Mouse (Mus musculus) heart, postnatal 10 days (tissue): ENCODE data around the gene Gpalpp1. TPM values are rescaled to one million over a fixed set of nuclear protein-coding genes. Genes with fewer than 3 reads are reported as not detected.

Experiments
- DNase-seq, 2 experiments: peaks; one replicate each; pipeline ENCODE4 v3.0.0; 2021
- intact Hi-C: fragments of 180-260 bp; cut with DNase I; formaldehyde crosslinking; loops from one replicate; pipeline ENCODE4 v1.15.1; 2025
- total RNA-seq, 2 experiments: library from RNA; stranded (reverse); gene quantifications; 2 replicates each; pipeline ENCODE4 v1.2.3; 2021

Gpalpp1 gene
- total RNA-seq, 2 experiments from 2014 or later = 14.6 to 15.0 TPM

DNA sequence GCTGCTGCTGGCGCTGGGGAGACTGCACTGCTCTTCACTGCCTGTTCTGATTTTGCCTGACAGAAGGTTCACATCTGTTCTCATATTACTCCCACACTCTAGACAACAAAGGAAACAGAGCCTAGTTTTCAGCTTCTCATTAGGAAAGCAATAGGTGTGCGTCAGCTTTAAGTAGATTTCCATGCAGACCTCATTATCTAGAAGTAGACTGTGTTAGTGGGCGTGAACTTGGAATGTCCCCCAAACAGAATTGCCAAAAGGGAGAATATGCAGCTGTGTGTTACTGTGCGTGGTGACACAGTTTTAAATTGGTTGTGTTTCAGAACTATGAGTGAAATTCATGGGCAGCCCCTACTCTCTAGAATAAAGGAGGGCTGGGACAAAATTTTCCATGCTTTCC, 9.9 kb upstream of the Gpalpp1 start:
- intact Hi-C loops = loop anchor here (5.0 kb wide), 1 partner anchor 892 kb away; no protein-coding TSS in a partner anchor
- peak; percentile 50 for DNase-seq

DNA sequence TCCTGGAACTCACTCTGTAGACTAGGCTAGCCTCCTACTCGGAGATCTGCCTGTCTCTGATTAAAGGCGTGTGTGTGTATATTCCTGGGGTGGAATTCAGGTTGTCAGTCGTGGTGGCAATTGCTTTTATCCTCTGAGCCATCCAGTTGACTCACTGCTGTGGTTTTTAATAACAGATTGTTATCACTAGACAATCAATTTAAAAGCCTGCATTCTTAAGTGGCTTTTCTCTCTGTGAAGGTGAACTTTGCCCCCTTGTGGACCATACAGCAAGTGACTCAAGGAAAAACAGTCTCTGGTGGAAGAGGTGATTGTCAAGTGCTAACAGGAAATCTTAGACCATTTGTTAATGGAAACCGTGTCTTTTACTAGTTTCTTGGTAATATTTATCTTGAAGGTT, 8.4 kb upstream of the Gpalpp1 start:
- intact Hi-C loops = no loop called here
- no peak for DNase-seq

DNA sequence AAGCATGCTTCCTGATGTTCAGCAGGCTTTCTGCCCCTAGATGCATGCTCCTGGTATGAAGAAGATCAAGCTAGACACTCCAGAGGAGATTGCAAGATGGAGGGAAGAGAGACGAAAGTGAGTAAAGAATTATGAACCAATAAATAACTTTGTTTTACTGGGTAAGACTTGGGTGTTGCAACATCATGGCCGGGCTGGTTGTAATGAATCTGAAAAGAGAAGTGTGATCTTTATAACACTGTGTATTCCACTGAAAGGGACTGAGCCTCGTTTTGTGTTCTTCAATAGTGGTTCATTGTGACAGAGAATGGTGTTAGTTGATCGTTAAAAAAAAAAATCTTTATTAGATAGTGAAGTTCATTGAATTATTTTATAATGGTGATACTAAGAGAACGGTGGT, 5.2 kb upstream of the Gpalpp1 start:
- intact Hi-C loops = no loop called here
- no peak for DNase-seq

- intact Hi-C loops = no loop called here
- no peak for DNase-seq
These were observed 11.0 kb downstream of the Gpalpp1 start for GRCm38 (mm10) chr14:76099543-76099942.

- DNase-seq = no peak
- intact Hi-C loops = no loop called here
These were observed 12.7 kb downstream of the Gpalpp1 start for GRCm38 (mm10) chr14:76097815-76098214.

GRCm38 (mm10) chr14:76097244-76097643, 13.3 kb downstream of the Gpalpp1 start:
- intact Hi-C loops = no loop called here
- no peak for DNase-seq

GRCm38 (mm10) chr14:76084188-76084587, 26.4 kb downstream of the Gpalpp1 start:
- intact Hi-C loops = no loop called here
- DNase-seq = no peak

DNA sequence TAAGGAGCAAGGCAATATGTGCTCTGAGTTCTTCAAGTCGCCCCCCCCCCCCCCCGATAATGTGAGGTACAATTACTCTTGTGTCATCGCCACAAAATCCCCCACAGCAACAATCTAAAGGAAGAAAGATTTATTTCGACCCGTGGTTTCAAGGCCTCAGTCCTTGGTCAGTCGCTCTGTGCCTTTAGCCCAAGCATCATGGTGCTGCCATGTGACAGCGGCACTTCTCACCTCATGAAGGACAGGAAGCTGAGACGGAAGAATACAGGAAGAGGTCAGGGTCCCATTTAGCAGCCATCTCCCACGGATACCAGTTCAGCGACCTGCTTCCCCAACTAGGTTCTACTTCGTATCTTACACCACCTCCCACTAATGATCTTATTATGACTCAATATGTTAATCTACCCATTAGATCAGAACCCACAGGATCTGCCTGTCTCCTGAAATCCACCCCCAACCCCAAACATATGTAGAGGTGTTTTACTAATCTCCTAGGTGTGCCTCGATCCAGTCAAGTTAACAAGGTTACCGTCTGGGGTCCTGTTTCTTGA, 28.4 kb downstream of the Gpalpp1 start:
- intact Hi-C loops = no loop called here
- DNase-seq = no peak

DNA sequence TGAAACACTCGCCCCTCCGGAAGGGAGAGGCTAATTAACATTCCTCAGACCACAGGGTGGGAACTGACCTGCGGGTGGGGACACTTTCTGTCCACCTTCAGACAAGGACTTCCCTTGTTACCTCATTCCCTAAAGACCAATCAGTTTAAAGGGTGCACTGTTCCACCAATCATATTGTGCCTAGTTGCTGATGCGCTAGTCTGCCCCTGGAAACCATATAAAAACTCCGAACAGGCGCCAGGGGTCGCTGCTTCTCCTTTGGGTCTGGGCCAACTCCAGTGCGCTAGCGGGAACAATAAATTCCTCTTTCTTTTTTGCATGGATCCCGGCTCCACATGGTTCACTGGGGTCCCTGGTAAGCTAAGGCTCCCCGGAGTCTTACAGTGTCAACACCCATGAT, 29.1 kb downstream of the Gpalpp1 start:
- peak in 1 of 2 experiments; percentile 27 for DNase-seq
- intact Hi-C loops = no loop called here

DNA sequence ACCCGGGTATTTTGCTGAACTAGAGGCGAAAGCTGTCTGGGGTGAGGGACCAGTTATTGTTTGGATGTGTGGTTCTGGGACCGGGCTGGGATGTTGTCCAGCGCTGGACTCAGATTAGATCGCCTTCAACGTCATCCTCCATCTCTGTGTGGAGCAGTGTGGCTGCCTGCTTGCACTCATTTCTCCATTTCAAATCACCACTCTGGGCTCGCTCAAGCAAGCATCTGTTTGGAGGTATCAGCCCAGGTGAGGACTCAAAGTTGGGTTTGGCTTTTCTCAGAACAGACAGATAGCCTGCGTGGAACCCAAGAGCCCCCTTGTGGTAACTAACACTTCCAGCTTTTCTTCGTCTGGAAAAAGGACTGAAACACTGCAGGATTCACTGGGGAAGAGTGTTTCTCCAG, 33.5 kb downstream of the Gpalpp1 start:
- intact Hi-C loops = loop anchor here (1.0 kb wide), 2 partner anchors 178 to 201 kb away; no protein-coding TSS in a partner anchor
- peak; percentile 57 to 68 for DNase-seq

GRCm38 (mm10) chr14:76076602-76077001, 34.0 kb downstream of the Gpalpp1 start:
- no peak for DNase-seq
- intact Hi-C loops = loop anchor here (1.0 kb wide), 2 partner anchors 177 to 200 kb away; no protein-coding TSS in a partner anchor

DNA sequence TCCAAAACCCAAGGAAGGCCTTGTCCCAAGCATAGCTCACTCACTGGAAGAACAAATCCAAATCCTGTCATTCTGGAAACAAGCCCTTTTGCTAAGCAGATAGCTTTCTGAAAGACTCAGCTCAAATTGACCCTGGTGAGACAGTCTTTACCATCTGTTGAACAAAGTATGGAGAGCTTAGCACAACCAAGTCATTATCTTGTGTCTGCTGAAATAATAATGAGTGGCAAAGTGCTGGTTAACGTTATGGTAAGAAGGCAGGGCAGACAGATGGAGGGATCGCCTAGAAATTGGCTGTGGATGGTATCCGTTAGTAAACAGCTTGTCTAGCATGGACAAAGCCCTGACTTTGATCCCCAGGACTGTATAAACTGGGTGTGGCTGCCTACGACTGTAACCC, 34.8 kb downstream of the Gpalpp1 start:
- DNase-seq = no peak
- intact Hi-C loops = no loop called here

GRCm38 (mm10) chr14:76074206-76074605, 36.4 kb downstream of the Gpalpp1 start:
- DNase-seq = no peak
- intact Hi-C loops = no loop called here

GRCm38 (mm10) chr14:76072626-76073025, 37.9 kb downstream of the Gpalpp1 start:
- no peak for DNase-seq
- intact Hi-C loops = no loop called here

GRCm38 (mm10) chr14:76069296-76069695, 41.3 kb downstream of the Gpalpp1 start:
- DNase-seq = no peak
- intact Hi-C loops = no loop called here

- intact Hi-C loops = no loop called here
These were observed 42.3 kb downstream of the Gpalpp1 start for GRCm38 (mm10) chr14:76068296-76068695.

GRCm38 (mm10) chr14:76067237-76067636, 43.3 kb downstream of the Gpalpp1 start:
- DNase-seq = no peak
- intact Hi-C loops = no loop called here

More at GRCm38 (mm10) chr14:76068296-76068695, 42.3 kb downstream of the Gpalpp1 start:
- DNase-seq = no peak

DNA sequence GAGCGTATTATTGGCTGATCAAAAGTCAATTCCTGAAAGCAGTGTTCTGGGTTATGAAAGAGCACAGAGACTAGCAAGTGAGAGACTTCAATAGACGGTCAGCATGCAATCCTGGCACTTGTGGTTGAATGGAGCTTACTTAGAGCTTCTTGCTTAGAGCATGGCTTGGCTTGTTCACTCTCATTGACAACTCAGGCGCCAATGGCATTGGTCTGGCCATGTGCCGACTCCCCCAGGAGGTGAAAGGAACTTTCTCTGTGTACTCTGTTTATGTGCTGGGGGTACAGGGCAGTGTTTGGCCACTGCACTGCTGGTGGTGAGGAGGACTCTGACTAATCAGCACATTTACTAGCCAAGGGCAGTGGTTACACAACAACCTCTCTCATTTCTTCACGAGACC, 51.1 kb downstream of the Gpalpp1 start:
- intact Hi-C loops = no loop called here
- DNase-seq = no peak

DNA sequence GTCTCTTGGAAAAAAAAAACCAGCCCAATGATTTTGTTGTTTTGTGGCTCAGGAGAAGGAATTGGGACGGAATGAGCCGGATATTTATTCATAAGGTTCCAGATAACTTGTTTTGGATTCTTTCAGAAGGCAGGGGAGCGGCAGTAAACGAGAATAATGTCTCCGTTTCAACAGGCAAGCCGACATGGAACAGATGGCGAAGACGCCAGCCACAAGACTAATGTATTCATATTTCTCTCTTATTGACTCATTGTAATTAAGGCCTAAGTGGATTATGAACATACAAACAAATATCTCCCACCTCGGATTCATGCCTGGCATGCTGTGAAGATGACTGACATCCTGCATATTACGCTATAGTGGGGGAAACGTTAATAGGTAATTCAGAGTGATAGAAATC, 56.8 kb downstream of the Gpalpp1 start:
- peak; percentile 31 to 32 for DNase-seq
- intact Hi-C loops = no loop called here

GRCm38 (mm10) chr14:76051966-76052365, 58.6 kb downstream of the Gpalpp1 start:
- intact Hi-C loops = no loop called here

DNA sequence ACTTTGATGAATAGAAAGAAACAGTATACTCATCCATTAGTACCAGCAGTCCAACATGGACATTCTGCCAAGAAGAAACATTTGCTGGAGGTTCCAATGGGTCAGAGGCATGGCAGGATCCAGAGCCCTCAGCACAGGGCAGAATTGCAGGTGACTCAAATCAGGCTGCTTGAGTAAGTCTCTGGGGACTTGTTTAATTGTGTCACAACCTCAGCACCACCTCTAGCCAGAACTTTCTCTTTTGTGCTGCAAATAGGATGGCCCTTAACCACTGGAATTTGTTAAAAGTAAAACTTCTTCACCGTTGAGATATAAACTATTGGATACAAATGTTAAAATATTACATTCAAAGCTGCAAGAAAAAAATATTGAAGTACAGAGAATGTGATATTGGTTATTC, 64.8 kb downstream of the Gpalpp1 start:
- DNase-seq = no peak
- intact Hi-C loops = no loop called here

More at GRCm38 (mm10) chr14:76051966-76052365, 58.6 kb downstream of the Gpalpp1 start:
- no peak for DNase-seq

GRCm38 (mm10) chr14:76044164-76044557, 66.4 kb downstream of the Gpalpp1 start:
- intact Hi-C loops = no loop called here
- no peak for DNase-seq
